Mouse (Mus musculus): Measurements from ENCODE around the gene Scml4. TPM values are rescaled to one million over a fixed set of nuclear protein-coding genes. Genes with fewer than 3 reads are reported as not detected.
A peak's percentile ranks its signal among the peaks of the same experiment; 100 is the strongest.

The Scml4 gene
- total and polyA plus RNA-seq, 3 experiments: 0.84 to 1.3 (median 1.3) TPM

GRCm38 (mm10) chr10:42945316-42945715 is 85.1 kb downstream of the Scml4 start:
- Histone ChIP-seq H3K9ac (ENCODE audit: low read depth, low read length) (no peak overlapping the region), H3K27me3 (ENCODE audit: control insufficient read depth, insufficient read depth, low read length) (no peaks in the 10 kb centered on the region; the same call in 1 of the 2 replicates), H3K79me2 (replicated peaks; ENCODE audit: control insufficient read depth, insufficient read depth, low read length) (no peaks in the 10 kb centered on the region), H3K4me1 (ENCODE audit: control insufficient read depth, insufficient read depth, low read length) (0 out of 2 replicates have a peak, but pooled peaks cover 1% of the 10 kb centered on the region), H3K27ac (no peak overlapping the region), H3K36me3 (ENCODE audit: control insufficient read depth, insufficient read depth, low read length) (no peaks in the 10 kb centered on the region), H3K4me3 (no peak overlapping the region)
- intact Hi-C loops (cut with DNase I): no loop called here
- DNase-seq: no peak
- no peak for TF ChIP-seq POLR2A (IDR thresholded peaks at IDR 0.05; ENCODE audit: insufficient read depth, low read depth, low read length)
- no peak for TF ChIP-seq CTCF (IDR thresholded peaks at IDR 0.05)
- no peak for TF ChIP-seq EP300 (IDR thresholded peaks at IDR 0.05; ENCODE audit: insufficient read depth, low read depth, low read length)
- WGBS: 82% methylated on average over 4 of the region's 4 CpGs

- no peak overlapping the region for H3K4me3 ChIP-seq
- H3K27me3 ChIP-seq (ENCODE audit: control insufficient read depth, insufficient read depth, low read length): no peaks in the 10 kb centered on the region; the same call in 1 of the 2 replicates
- intact Hi-C loops (cut with DNase I): no loop called here
- H3K27ac ChIP-seq: no peak overlapping the region
- H3K36me3 ChIP-seq (ENCODE audit: control insufficient read depth, insufficient read depth, low read length): no peaks in the 10 kb centered on the region
- TF ChIP-seq EP300 (IDR thresholded peaks at IDR 0.05; ENCODE audit: insufficient read depth, low read depth, low read length) (no peak), CTCF (IDR thresholded peaks at IDR 0.05) (no peak), POLR2A (IDR thresholded peaks at IDR 0.05; ENCODE audit: insufficient read depth, low read depth, low read length) (no peak)
- no peak for DNase-seq
- H3K4me1 ChIP-seq (ENCODE audit: control insufficient read depth, insufficient read depth, low read length): peaks cover 7% of the 10 kb centered on the region
- 87% methylated on average over 5 of the region's 5 CpGs for WGBS
- no peaks in the 10 kb centered on the region for H3K79me2 ChIP-seq (replicated peaks; ENCODE audit: control insufficient read depth, insufficient read depth, low read length)
- H3K9ac ChIP-seq (ENCODE audit: low read depth, low read length): no peak overlapping the region
Observed at GRCm38 (mm10) chr10:42947336-42947735, 87.2 kb downstream of the Scml4 start.

GRCm38 (mm10) chr10:42950252-42950751 is 90.1 kb downstream of the Scml4 start:
- Histone ChIP-seq H3K27ac (no peak overlapping the region), H3K27me3 (ENCODE audit: control insufficient read depth, insufficient read depth, low read length) (peaks cover 2% of the 10 kb centered on the region; the same call in 1 of the 2 replicates), H3K9ac (ENCODE audit: low read depth, low read length) (no peak overlapping the region), H3K36me3 (ENCODE audit: control insufficient read depth, insufficient read depth, low read length) (no peaks in the 10 kb centered on the region), H3K4me1 (ENCODE audit: control insufficient read depth, insufficient read depth, low read length) (peaks cover 7% of the 10 kb centered on the region), H3K4me3 (no peak overlapping the region), H3K79me2 (replicated peaks; ENCODE audit: control insufficient read depth, insufficient read depth, low read length) (no peaks in the 10 kb centered on the region)
- TF ChIP-seq CTCF (IDR thresholded peaks at IDR 0.05) (no peak), EP300 (IDR thresholded peaks at IDR 0.05; ENCODE audit: insufficient read depth, low read depth, low read length) (no peak), POLR2A (IDR thresholded peaks at IDR 0.05; ENCODE audit: insufficient read depth, low read depth, low read length) (no peak)
- no peak for DNase-seq
- WGBS: 2% methylated on average over 6 of the region's 8 CpGs
- intact Hi-C loops (cut with DNase I): no loop called here

DNA sequence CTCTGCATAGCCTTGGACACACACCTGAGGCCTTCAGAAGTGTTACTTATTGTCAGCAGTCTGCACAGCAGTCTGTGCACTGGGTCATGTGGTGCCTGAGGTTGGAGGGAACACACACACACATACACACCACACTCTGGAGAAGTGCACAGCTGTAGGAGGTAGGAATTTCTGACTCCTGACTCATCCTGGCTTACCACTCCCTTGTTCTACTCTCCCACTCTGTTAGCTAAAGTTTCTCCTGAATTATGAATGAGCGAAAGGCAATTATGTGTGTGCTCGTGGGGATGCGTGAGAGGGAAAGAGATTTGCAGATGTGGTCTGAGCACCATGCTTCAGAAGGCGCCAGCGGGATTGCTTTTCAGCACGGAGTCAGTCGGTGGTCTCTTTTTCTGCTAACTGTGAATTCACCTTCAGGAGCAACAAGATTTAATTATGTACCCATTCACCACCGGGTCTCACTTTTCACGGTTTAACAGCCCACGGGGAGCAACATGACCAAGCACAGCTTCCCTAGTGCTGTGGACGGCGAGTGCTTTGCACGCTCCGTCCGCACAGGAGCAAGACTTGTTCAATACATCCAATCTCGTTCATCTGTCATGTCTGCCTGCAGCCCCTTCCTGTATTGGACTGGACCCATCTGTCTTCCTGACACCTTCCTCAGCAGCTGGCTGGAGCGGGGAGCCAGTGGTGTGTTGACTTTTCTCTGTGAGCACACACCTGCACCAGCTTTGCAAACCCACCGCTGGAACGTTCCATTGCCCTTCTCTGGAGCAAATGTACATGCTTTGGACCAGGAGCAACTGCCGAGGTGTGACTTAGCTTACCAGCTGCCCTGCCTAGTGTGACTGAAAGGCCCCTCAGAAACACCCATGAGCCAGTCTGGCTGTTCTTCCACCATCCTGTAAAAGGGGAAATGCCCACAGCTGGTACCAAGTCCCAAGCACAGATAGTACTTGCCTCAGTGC is 91.2 kb downstream of the Scml4 start:
- intact Hi-C loops (cut with DNase I): no loop called here
- 60% methylated on average over 20 of the region's 20 CpGs for WGBS
- Histone ChIP-seq H3K4me1 (ENCODE audit: control insufficient read depth, insufficient read depth, low read length) (peaks cover 7% of the 10 kb centered on the region), H3K4me3 (no peak overlapping the region), H3K79me2 (replicated peaks; ENCODE audit: control insufficient read depth, insufficient read depth, low read length) (no peaks in the 10 kb centered on the region), H3K27me3 (ENCODE audit: control insufficient read depth, insufficient read depth, low read length) (peaks cover 2% of the 10 kb centered on the region; the same call in 1 of the 2 replicates), H3K27ac (no peak overlapping the region), H3K36me3 (ENCODE audit: control insufficient read depth, insufficient read depth, low read length) (no peaks in the 10 kb centered on the region), H3K9ac (ENCODE audit: low read depth, low read length) (no peak overlapping the region)
- no peak for TF ChIP-seq EP300 (IDR thresholded peaks at IDR 0.05; ENCODE audit: insufficient read depth, low read depth, low read length)
- no peak for DNase-seq

DNA sequence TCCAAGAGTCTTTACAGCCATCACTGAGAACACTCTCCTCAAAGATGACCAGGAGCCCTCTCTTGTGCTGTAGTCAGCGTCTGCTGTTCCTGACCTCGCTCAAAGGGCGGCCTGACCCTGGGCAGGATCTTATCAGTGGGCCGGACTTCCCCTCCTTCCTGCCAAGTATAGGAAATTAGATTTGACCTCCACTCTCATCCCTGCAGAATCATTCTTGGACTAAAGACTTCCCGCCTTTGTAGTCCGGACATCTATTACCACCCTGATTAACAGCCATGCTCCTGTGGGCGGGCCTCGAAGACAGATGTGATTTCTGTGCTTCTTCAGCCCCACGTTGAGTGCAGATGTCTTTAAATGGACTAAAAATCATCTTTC is 91.9 kb downstream of the Scml4 start:
- Histone ChIP-seq H3K27me3 (ENCODE audit: control insufficient read depth, insufficient read depth, low read length) (peaks cover 2% of the 10 kb centered on the region; the same call in 1 of the 2 replicates), H3K27ac (no peak overlapping the region), H3K9ac (ENCODE audit: low read depth, low read length) (no peak overlapping the region), H3K4me3 (no peak overlapping the region), H3K36me3 (ENCODE audit: control insufficient read depth, insufficient read depth, low read length) (no peaks in the 10 kb centered on the region), H3K4me1 (ENCODE audit: control insufficient read depth, insufficient read depth, low read length) (peaks cover 7% of the 10 kb centered on the region), H3K79me2 (replicated peaks; ENCODE audit: control insufficient read depth, insufficient read depth, low read length) (no peaks in the 10 kb centered on the region)
- peak in 1 of 2 experiments; percentile 32 for DNase-seq
- TF ChIP-seq EP300 (IDR thresholded peaks at IDR 0.05; ENCODE audit: insufficient read depth, low read depth, low read length) (no peak), CTCF (IDR thresholded peaks at IDR 0.05) (no peak), POLR2A (IDR thresholded peaks at IDR 0.05; ENCODE audit: insufficient read depth, low read depth, low read length) (no peak)
- whole genome bisulfite sequencing: 30% methylated on average over 9 of the region's 9 CpGs
- intact Hi-C loops (cut with DNase I): no loop called here

DNA sequence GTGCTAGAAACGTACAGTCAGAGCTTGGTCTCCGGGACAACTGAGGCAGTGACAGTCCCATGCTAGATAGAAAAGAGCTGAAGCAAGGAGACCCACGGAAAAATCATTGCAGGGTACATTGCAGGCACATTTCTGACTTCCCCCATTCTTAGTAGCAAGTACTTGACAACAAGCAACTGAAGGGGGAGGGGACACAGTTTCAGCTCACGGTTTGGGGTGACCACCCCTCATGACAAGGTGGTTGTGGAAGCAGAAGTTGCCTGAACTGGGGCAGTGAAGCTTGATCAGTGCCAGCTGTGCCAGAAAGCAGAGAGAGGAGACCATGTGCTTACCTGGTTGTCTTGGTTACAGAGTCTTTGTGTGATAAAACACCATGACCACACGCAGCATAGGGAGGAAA is 93.4 kb downstream of the Scml4 start:
- H3K9ac ChIP-seq (ENCODE audit: low read depth, low read length): no peak overlapping the region
- no peaks in the 10 kb centered on the region for H3K36me3 ChIP-seq (ENCODE audit: control insufficient read depth, insufficient read depth, low read length)
- no peak overlapping the region for H3K27ac ChIP-seq
- no peak for TF ChIP-seq CTCF (IDR thresholded peaks at IDR 0.05)
- TF ChIP-seq EP300 (IDR thresholded peaks at IDR 0.05; ENCODE audit: insufficient read depth, low read depth, low read length): no peak
- no peak for TF ChIP-seq POLR2A (IDR thresholded peaks at IDR 0.05; ENCODE audit: insufficient read depth, low read depth, low read length)
- peaks cover 7% of the 10 kb centered on the region for H3K4me1 ChIP-seq (ENCODE audit: control insufficient read depth, insufficient read depth, low read length)
- peaks cover 2% of the 10 kb centered on the region; the same call in 1 of the 2 replicates for H3K27me3 ChIP-seq (ENCODE audit: control insufficient read depth, insufficient read depth, low read length)
- DNase-seq: no peak
- 75% methylated on average over 5 of the region's 5 CpGs for WGBS
- no peaks in the 10 kb centered on the region for H3K79me2 ChIP-seq (replicated peaks; ENCODE audit: control insufficient read depth, insufficient read depth, low read length)
- H3K4me3 ChIP-seq: no peak overlapping the region
- intact Hi-C loops (cut with DNase I): no loop called here
